Mouse (Mus musculus) thymus, adult 2 months (tissue): Measurements from ENCODE around the gene Mindy4. TPM values are rescaled to one million over a fixed set of nuclear protein-coding genes. Genes with fewer than 3 reads are reported as not detected.

Experiments used
- DNase-seq: peaks from one replicate; pipeline ENCODE4 v3.0.0; 2021
- H3K27ac ChIP-seq: fragments of 200-500 bp; 2 replicates; pipeline ENCODE4 v1.5.1; 2012; ENCODE audit warnings: low read length, control low read depth; ENCODE audit not compliant: control insufficient read depth, insufficient read depth
- H3K27me3 ChIP-seq: fragments of 200-500 bp; 2 replicates; pipeline ENCODE4 v1.6.1; 2012; ENCODE audit warnings: mild to moderate bottlenecking, low read length, moderate library complexity, mixed read lengths; ENCODE audit not compliant: control insufficient read depth, insufficient read depth
- H3K36me3 ChIP-seq: fragments of 200-500 bp; 2 replicates; pipeline ENCODE4 v1.6.1; 2012; ENCODE audit warnings: mild to moderate bottlenecking, low read length, moderate library complexity; ENCODE audit not compliant: control insufficient read depth, insufficient read depth
- H3K4me1 ChIP-seq: fragments of 200-500 bp; replicated peaks from 2 replicates; pipeline ENCODE4 v1.6.1; 2012; ENCODE audit warnings: low read length; ENCODE audit not compliant: control insufficient read depth, insufficient read depth
- H3K4me3 ChIP-seq: fragments of 200-500 bp; 2 replicates; pipeline ENCODE4 v1.5.1; 2012; ENCODE audit warnings: mild to moderate bottlenecking, low read length, control low read depth, moderate library complexity; ENCODE audit not compliant: control insufficient read depth, insufficient read depth
- CTCF ChIP-seq: fragments of 200-500 bp; IDR thresholded peaks from 2 replicates; pipeline ENCODE4 v1.5.1; 2012; ENCODE audit warnings: mild to moderate bottlenecking, control low read depth, low read length, moderate library complexity, borderline replicate concordance; ENCODE audit not compliant: control insufficient read depth, poor library complexity, insufficient read depth; ENCODE audit errors: extremely low read depth
- POLR2A ChIP-seq: fragments of 200-500 bp; IDR thresholded peaks from 2 replicates; pipeline ENCODE4 v1.6.1; 2012; ENCODE audit warnings: mild to moderate bottlenecking, low read length, control low read depth, moderate library complexity; ENCODE audit not compliant: control insufficient read depth, poor library complexity, insufficient read depth; ENCODE audit errors: extremely low read depth
- WGBS: fragments of 180-500 bp; shearing (Covaris S2); methylation state at CpG from one replicate; pipeline ENCODE4 v1.1.7; 2018; 5-methylcytosine and 5-hydroxymethylcytosine counted together
- polyA plus RNA-seq: library from polyadenylated mRNA; depleted of rRNA; stranded (reverse); fragments of >200 nt; gene quantifications from 2 replicates; pipeline ENCODE4 v1.2.3, GENCODE M21; 2012

The Mindy4 gene
- polyA plus RNA-seq, 1 experiment = 9.2 TPM

- Histone ChIP-seq H3K4me3 (no peak overlapping the region), H3K27me3 (no peaks in the 10 kb centered on the region), H3K27ac (no peak overlapping the region), H3K4me1 (no peaks in the 10 kb centered on the region), H3K36me3 (no peaks in the 10 kb centered on the region)
- 87% methylated on average over 12 of the region's 12 CpGs for WGBS
- DNase-seq = no peak
- no peak for TF ChIP-seq CTCF
Measured at GRCm38 (mm10) chr6:55353711-55354445, 150.7 kb downstream of the Mindy4 start.

DNA sequence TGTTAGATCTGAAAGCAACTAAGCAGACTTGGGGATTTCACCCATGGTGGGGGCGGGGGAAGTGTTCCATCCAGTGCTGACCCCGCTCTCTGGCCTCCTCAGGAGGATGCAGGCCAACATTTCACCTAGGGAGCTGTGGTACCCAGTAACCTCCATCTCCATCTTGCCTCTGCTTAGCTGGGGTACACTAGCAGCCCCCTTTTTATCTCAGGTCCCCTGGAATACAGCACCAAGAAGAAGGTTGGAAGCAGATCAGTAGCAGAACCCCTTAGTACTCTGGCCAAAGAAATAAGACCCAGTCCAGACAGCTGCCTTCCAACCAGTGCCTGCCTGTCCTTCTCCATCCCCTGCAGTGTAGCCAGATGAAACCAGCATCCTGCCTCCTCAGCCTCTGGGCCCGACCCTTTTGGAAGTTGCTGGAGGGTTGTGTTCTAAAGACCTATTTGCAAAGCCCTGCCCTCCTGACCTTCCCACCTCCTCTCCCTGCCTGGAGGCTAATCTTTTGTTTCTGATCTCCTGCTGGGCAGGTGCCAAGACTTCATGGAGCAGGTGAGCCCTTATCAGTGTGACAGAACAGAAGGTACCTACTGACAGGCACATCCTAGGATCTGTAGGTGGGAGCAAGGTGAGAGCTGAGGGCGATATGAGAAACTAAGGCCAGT is 151.4 kb downstream of the Mindy4 start:
- no peaks in the 10 kb centered on the region for H3K4me1 ChIP-seq
- WGBS = 91% methylated on average over 4 of the region's 4 CpGs
- no peak overlapping the region for H3K4me3 ChIP-seq
- no peak overlapping the region for H3K27ac ChIP-seq
- TF ChIP-seq POLR2A = no peak
- no peak for TF ChIP-seq CTCF
- H3K27me3 ChIP-seq = no peaks in the 10 kb centered on the region
- DNase-seq = no peak
- H3K36me3 ChIP-seq = no peaks in the 10 kb centered on the region

GRCm38 (mm10) chr6:55355575-55355974 is 152.4 kb downstream of the Mindy4 start:
- 93% methylated on average over 7 of the region's 7 CpGs for WGBS
- H3K4me3 ChIP-seq = no peak overlapping the region
- no peak overlapping the region for H3K27ac ChIP-seq
- no peak for TF ChIP-seq CTCF
- no peaks in the 10 kb centered on the region for H3K36me3 ChIP-seq
- DNase-seq = no peak
- no peaks in the 10 kb centered on the region for H3K4me1 ChIP-seq
- H3K27me3 ChIP-seq = no peaks in the 10 kb centered on the region

DNA sequence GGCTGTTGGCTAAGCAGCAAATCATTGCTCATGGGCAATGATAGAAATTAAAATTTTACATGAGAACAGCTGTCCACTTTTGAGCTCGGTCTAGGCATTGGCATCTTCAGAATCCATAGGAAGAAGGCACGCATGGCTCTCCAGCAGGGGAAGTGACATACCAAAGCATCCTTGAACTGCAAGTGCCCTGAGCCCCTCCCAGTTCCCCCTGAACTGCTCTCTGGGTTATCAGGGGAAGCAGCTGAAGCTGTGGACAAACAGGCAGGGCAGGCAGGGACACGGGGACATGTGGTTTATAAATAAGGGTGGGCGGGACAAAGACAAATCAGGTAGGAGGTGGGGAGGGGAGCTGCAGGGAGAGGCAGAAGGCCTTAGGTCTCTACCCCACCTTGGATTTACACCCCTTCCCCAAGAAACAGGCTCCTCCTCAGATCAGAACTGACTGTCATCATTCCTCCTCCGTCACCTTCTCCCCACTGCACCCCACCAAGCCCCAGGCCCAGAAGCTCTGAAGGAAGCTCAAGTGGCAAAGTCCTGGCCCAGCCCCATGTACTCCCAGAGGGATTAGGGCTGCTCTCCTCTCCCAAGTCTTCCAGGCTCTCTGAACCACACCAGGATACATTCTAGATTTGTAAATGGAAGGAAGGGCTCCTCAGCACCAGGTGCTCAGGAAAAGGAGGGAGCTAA is 153.0 kb downstream of the Mindy4 start:
- Histone ChIP-seq H3K4me1 (no peaks in the 10 kb centered on the region), H3K36me3 (no peaks in the 10 kb centered on the region), H3K27ac (no peak overlapping the region), H3K4me3 (no peak overlapping the region), H3K27me3 (no peaks in the 10 kb centered on the region)
- 45% methylated on average over 5 of the region's 5 CpGs for WGBS
- TF ChIP-seq CTCF (no peak), POLR2A (no peak)
- DNase-seq = no peak

GRCm38 (mm10) chr6:55356976-55357635 is 153.9 kb downstream of the Mindy4 start:
- WGBS = 80% methylated on average over 5 of the region's 5 CpGs
- Histone ChIP-seq H3K4me3 (no peak overlapping the region), H3K27me3 (no peaks in the 10 kb centered on the region), H3K4me1 (no peaks in the 10 kb centered on the region), H3K27ac (no peak overlapping the region), H3K36me3 (no peaks in the 10 kb centered on the region)
- TF ChIP-seq POLR2A = no peak
- no peak for TF ChIP-seq CTCF
- DNase-seq = no peak

DNA sequence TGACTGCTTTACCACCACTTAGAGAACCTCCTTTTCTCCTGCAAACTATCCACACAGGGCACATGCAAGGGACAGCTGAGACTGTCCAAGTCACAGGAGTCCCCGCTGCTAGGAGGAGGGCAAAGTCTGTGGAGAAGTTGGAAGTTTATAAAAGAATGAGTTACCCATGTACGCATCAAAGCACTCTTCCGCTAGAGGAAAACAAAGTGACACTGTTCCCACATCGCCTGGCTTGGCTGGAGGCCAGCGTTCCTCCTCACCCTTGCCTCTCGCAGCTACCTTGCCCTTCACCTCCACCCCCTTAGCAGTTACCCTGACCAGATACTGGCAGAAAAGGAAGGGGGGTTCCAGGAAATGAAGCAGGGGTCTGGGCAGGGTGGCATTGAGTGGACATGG is 154.5 kb downstream of the Mindy4 start:
- TF ChIP-seq CTCF = no peak
- TF ChIP-seq POLR2A = no peak
- no peaks in the 10 kb centered on the region for H3K36me3 ChIP-seq
- 42% methylated on average over 6 of the region's 6 CpGs for WGBS
- no peak for DNase-seq
- no peak overlapping the region for H3K27ac ChIP-seq
- no peak overlapping the region for H3K4me3 ChIP-seq
- no peaks in the 10 kb centered on the region for H3K27me3 ChIP-seq
- no peaks in the 10 kb centered on the region for H3K4me1 ChIP-seq
